Mouse (Mus musculus) urinary bladder, postnatal 14 days (tissue): ENCODE measurements around the gene Ets1.

ENCODE experiments used
- DNase-seq: peaks from one replicate; pipeline ENCODE4 v3.0.0; 2021; ENCODE audit warnings: low spot score

Gene Ets1

DNA sequence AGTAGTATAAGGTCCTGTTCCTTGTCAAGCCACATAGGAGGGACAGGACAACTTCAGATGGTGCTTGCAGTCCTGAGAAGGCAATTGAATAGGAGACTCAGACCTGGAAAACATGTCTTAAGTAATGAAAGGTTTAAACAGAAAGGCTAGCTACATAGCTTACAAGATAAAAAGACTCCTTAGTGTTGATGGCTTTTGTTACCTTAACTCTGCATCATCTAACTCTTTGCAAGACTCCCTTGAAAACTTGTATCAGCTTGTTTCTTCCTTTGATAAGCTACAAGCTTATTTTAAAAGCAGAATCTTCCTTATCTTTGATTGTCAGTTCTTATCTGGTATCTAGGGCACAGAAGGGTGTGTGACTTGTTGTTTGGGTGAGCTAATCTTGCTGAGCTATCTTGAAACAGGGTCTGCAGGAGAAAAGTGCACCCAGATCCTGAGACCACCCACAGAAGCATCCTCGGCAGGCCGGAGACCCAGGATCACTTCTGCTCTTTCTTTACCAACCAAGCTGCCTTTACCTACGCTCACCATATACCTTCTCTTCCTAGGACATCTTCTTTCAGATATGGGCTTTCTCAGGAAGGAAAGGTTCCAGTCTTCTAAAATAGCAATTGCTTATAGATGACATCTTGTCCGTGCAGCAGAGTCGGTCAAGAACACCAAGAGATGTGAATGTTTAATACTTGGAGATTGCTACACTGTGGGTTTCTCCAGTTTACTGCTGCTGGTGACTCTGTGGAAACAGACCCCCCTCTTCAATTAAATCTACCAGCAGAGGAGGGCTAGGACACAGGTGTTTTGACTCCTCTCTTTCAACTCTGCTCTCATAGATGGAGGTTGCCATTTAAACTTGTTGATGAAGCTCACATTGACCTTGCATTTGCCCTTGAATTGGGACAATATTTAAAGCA, 19.2 kb upstream of the Ets1 start:
- DNase-seq = no peak

DNA sequence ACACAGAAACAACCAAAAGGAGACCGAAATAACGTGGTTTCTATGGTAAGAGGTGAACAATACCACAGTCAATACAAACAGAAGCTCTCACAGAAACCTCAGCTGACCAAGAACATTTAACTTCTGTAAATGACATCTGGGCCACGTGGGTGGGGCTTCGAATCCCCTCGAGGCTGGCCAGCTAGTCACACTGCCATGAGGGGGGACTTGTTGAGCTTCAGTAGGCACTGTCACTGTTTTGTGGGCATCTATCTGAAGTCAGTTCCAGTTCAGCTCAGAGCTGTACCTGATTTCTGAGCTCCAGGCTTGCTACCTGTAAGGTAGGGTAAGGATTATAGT, 18.6 kb upstream of the Ets1 start:
- DNase-seq = no peak

GRCm38 (mm10) chr9:32618544-32619120, 17.4 kb upstream of the Ets1 start:
- DNase-seq = no peak

DNA sequence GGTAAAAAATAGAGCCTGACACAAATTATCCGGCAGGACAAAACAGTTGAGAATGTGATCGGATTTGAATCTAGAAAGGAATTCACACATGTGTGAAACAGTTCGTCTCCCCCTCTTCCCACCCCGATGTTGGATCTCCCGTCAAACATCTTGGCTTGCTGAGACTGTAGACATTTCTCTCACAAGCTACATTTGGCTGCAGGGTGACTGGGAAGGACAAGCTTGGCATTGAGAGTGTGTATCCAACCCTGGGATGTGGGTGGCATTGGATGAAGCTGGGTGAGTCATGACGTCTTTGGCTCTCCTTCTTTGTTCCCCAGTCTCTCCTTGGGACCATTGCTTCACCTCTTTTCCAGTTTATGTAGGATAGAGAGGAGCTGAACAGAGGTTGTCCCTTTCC, 16.4 kb upstream of the Ets1 start:
- DNase-seq = no peak

GRCm38 (mm10) chr9:32620446-32620845, 15.6 kb upstream of the Ets1 start:
- DNase-seq = no peak

GRCm38 (mm10) chr9:32629385-32629981, 6.5 kb upstream of the Ets1 start:
- DNase-seq = no peak

DNA sequence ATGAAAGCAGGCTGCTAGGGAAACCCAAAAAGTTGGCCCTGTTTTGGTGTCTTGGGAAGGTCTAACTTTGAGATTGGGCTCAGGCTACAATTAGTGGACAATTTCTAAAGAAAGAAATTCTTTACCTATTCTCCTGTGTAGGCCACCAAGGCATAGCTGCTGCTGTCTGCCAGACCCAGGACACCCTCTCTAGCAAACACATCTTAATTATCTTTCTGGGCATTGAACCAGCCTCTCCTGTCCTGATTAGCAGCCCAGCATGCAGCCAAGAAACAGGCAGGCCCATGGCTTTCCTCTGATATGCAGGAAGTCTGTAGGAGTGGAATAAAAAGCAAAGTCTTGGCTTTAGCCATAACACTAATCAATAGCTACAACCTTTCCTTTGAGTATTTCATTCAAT, 4.7 kb upstream of the Ets1 start:
- DNase-seq = no peak

DNA sequence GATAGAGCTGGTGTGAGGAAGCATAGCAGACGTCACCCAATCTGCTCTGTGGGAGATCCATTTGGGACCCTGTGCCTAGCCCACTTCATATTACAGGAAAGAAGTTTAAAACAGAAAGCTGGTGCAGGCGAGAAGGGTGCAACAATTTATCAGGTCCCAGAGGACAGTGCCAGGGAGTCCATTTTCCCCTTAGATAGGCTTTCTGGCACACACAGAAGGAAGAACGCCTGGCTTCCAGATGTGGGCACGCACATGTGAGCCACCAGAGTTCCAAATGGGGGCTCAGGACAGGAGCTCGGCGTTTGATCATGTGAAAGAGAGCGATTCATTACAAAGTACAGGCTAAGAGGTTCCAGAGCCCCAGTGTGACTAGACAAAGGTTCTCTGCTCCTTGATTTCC, 3.8 kb upstream of the Ets1 start:
- DNase-seq = no peak

DNA sequence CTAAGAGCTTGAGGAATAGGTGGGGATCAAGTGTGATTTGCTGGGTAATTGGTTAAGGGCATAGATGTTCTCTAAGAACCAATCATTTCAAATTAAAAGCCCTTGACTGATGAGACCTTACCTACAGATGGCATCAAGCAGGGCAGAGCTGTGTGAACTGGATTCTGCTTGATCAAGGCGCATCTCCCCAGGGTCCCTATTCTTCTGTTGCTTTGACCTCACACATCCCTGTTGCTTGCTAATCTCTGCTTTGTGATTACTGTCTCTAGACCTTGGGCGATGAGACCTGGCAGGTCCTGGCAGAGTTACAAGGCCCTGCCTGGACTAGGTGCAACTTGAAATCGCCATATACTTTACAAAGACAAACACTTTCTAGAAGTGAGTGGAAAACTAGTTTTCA, 9.0 kb downstream of the Ets1 start:
- no peak for DNase-seq

DNA sequence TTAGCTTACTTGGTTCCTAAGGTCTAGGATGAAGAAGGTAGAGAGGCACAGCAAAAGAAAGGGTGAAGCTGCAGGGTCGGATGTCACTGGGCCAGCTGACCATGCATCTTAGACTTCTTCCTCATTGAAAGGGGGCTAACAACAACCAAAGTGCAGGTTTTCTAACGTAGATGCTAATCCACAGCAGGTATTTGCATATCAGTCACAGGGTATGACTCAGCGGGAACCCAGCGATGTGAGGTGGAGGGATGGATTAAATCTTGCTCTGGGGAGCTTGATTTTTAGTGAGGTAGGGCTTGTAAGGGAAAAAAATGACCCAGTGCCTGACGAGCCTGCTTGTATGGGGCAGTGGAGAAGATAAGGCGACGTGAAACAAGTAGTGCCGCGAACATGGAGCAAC, 9.5 kb downstream of the Ets1 start:
- DNase-seq = peak; percentile 18

- peak; percentile 58 for DNase-seq
Measured at GRCm38 (mm10) chr9:32646539-32647258, 10.7 kb downstream of the Ets1 start.

DNA sequence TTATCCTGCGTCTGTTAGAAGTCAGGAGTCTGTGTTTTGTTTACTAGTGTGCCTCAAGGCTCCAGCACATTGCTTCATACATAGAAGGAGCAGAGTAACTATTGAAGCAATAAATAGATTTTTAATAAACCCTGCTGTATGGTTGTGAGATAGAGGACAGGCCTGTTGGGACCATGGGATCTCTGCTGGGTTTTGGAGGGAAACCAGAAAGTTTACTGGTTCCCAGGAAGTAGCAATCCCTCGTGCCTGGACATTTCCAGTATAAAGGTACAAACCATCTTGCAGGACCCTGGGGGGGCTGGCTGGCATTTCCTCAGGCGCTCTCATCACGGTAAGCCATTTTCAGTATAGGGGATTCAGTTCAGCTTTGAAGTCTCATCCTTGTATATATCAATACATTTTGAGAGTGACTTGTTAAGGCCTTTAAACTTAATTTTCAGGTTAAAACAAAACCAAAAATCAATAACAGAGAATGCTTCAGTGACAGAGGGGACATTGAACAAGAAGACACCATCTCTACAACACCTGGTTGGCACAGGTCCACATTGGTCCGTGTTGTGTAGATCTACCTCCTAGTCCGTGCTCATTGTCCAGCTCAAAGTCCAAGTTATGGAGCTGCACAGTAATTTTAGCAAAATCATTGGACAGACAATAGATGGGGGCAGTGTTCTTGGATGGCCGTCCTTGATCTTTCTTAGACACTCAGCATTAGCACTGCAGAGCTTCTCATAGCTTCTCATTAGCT, 11.7 kb downstream of the Ets1 start:
- no peak for DNase-seq

DNA sequence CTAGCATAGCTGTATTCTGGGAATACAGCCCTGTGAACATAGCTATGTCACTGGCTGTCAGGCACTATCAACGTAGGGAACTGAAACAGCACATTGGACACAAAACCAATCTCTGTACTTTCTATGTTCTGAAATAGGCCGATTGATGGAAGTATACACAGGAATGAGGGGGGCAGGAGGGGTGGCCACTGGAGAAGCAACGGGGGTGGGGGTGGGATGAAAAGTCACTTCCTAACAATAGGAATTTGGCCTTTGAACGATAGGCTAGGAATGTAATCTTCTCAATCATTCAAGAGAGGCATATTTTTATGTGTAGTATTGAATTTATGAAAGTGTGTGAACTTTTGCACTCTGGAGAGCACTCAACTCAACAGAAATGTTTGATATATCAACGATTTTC, 12.3 kb downstream of the Ets1 start:
- no peak for DNase-seq

DNA sequence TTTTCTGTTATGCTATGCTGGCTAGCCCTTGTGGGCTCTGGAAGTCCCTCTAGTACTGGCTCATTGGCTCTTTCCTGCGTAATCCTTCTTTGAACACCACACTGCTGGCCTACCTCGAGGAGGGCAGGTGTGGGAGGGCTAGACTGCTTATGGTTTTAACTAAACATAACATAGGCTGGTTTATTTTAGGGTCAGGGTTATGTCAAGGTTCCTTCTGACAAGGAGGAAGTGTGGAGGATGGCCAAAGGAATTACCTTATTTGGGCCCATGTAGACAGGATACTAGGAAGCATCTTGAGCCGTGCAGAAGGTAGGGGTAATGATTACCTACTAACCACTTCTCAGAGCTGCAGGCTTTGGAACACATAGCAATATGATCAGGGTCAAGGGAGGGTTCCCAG, 14.7 kb downstream of the Ets1 start:
- no peak for DNase-seq

GRCm38 (mm10) chr9:32652112-32652511, 16.1 kb downstream of the Ets1 start:
- DNase-seq = no peak

- no peak for DNase-seq
Measured at GRCm38 (mm10) chr9:32654305-32654704, 18.3 kb downstream of the Ets1 start.

DNA sequence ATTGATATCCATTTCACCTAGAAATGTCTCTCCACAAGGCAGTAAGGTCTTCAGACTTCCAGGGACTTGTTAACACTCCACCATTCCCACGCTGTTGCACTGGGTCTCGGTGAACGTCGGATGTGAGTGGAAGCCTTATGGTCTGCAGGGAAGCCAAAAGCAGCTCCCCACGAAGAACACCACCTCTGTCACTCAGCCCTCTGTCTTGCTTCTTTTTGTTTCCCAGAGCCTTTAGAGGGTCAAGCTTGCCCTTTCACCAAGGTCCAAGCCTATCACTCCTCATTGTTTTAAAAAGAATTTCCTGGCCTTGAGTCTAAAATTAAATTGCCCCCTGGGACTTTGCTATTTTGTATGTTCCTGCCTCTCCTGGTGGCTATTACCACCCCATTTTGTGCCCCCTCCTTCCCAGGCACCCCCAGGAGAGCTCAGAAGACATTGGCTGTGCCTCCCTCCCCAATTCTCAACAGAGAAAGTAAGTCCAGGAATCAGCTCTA, 20.4 kb downstream of the Ets1 start:
- DNase-seq = no peak

DNA sequence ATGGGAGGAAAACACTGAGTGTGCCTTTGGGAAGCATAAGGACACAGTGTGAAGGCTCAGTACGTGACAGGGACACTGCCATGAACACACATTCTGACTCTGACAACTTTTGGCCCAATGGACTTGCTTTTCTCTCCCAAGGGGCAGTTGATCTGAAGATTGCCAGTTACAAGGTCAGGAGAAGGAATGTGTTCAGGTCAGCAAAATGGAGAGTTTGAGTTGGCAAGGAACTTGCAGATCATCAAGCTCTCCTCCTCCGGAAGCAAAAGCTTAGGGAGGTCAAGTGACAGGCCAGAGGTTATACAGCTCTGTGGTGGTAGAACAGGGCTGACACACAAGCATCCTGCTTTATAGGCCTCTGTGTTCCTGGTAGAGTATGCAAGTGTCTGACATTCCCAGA, 21.1 kb downstream of the Ets1 start:
- DNase-seq = no peak

DNA sequence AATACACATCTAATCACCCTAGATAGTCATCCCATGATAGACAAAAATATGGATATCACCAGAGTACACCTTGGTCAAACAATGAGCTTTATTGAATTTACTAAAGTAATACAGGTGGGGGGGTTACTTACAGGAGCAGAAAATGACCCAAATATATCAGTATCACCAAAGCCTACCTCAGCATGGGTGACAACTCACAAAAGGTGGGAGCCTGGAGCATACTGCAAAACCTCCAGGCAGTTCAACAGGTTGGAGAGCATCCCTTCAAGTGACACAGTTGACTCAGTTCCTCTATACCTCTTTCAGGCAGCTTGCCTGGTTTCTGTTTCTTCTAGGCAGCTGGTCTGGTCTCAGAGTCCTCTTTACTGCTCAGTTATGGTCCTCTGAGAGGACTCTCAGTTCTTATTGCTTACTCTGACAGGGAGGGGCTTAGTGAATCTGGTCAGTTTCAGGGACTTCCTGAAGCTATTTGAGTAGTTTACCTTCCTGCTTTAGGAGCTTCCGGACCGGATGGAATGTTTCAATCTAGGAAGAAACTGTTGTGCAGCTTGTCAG, 24.5 kb downstream of the Ets1 start:
- DNase-seq = no peak

- DNase-seq = no peak
Measured at GRCm38 (mm10) chr9:32661071-32661470, 25.1 kb downstream of the Ets1 start.

GRCm38 (mm10) chr9:32661561-32661960, 25.5 kb downstream of the Ets1 start:
- DNase-seq = no peak
